Mouse (Mus musculus) kidney, postnatal 0 days (tissue): ENCODE data around the gene Vmn1r179. TPM values are rescaled to one million over a fixed set of nuclear protein-coding genes. Genes with fewer than 3 reads are reported as not detected.
"Not testable (repeated sequence)": the region's sequence is repeated elsewhere in the genome, so short reads cannot be mapped to it uniquely, and the experiment has no call there.

Experiments
- ATAC-seq: fragments of 200-750 bp; cut with Nextera tagmentation; replicated peaks from 2 replicates; pipeline ENCODE4 v1.8.0; 2017; ENCODE audit warnings: low read depth, moderate number of reproducible peaks, moderate TSS enrichment, moderate library complexity; ENCODE audit not compliant: low FRiP score
- DNase-seq: peaks from one replicate; pipeline ENCODE4 v3.0.0-alpha.2; 2016; ENCODE audit warnings: low spot score
- H3K27ac ChIP-seq: fragments of 300-500 bp; sonication (generic); 2 replicates; pipeline ENCODE4 v1.5.1; 2014; ENCODE audit warnings: mild to moderate bottlenecking
- H3K27me3 ChIP-seq: fragments of 300-500 bp; sonication (generic); 2 replicates; pipeline ENCODE4 v1.6.1; 2014; ENCODE audit warnings: low read length, mixed read lengths; ENCODE audit not compliant: insufficient read depth
- H3K36me3 ChIP-seq: fragments of 300-500 bp; sonication (generic); 2 replicates; pipeline ENCODE4 v1.6.1; 2014; ENCODE audit warnings: low read length, mixed read lengths; ENCODE audit not compliant: insufficient read depth
- H3K4me1 ChIP-seq: fragments of 300-500 bp; sonication (generic); replicated peaks from 2 replicates; pipeline ENCODE4 v1.6.1; 2014; ENCODE audit warnings: antibody characterized with exemption, low read length, mixed read lengths; ENCODE audit not compliant: insufficient read depth
- H3K4me2 ChIP-seq: fragments of 300-500 bp; sonication (generic); 2 replicates; pipeline ENCODE4 v1.6.1; 2014; ENCODE audit warnings: mild to moderate bottlenecking, low read length, moderate library complexity, mixed read lengths
- H3K4me3 ChIP-seq: fragments of 300-500 bp; sonication (generic); replicated peaks from 2 replicates; pipeline ENCODE4 v1.5.1; 2014; ENCODE audit warnings: low read depth, low read length
- H3K9ac ChIP-seq: fragments of 300-500 bp; sonication (generic); 2 replicates; pipeline ENCODE4 v1.6.1; 2014; ENCODE audit warnings: low read depth, low read length
- H3K9me3 ChIP-seq: fragments of 300-500 bp; sonication (generic); replicated peaks from 2 replicates; pipeline ENCODE4 v1.6.1; 2016; ENCODE audit warnings: low read length, inconsistent platforms, mixed read lengths
- CTCF ChIP-seq: IDR thresholded peaks from 2 replicates; pipeline ENCODE4 v1.5.1; 2016; ENCODE audit warnings: antibody characterized with exemption, low read depth, mild to moderate bottlenecking, moderate library complexity
- WGBS: fragments of 180-500 bp; shearing (Covaris S2); extraction: QIAGEN DNeasy Blood & Tissue Kit; methylation state at CpG from one replicate; pipeline ENCODE4 v1.1.7; 2014; 5-methylcytosine and 5-hydroxymethylcytosine counted together
- polyA plus RNA-seq: library from polyadenylated mRNA; unstranded; fragments of >200 nt; fragmentation: Nextera tagmentation; extraction: Ambion mirVana; gene quantifications from 2 replicates; pipeline ENCODE4 v1.2.1, GENCODE M21; 2015

Vmn1r179 gene
- not detected in 2 replicates for polyA plus RNA-seq

- no peak for ATAC-seq
- no peaks in the 10 kb centered on the region for H3K36me3 ChIP-seq
- DNase-seq, result no peak
- H3K9ac ChIP-seq, result no peak within 1 kb of the TSS
- TF ChIP-seq CTCF, result no peak
- no peaks in the 10 kb centered on the region for H3K27me3 ChIP-seq
- H3K4me2 ChIP-seq, result no peak within 1 kb of the TSS
- no peak within 1 kb of the TSS for H3K4me3 ChIP-seq
- H3K4me1 ChIP-seq, result no peaks in the 10 kb centered on the region
- 43% methylated on average over 2 of the region's 2 CpGs for WGBS
- H3K27ac ChIP-seq, result no peak within 1 kb of the TSS
- no peaks in the 10 kb centered on the region for H3K9me3 ChIP-seq
These were observed at the start of gene Vmn1r179 for GRCm38 (mm10) chr7:23926678-23927077. Gene Vmn1r179 (plus strand): TSS chr7:23926978.

- no peak within 1 kb of the TSS for H3K4me3 ChIP-seq
- no peaks in the 10 kb centered on the region for H3K27me3 ChIP-seq
- 82% methylated on average over 1 of the region's 1 CpGs for WGBS
- TF ChIP-seq CTCF, result no peak
- H3K9ac ChIP-seq, result no peak within 1 kb of the TSS
- H3K4me1 ChIP-seq, result no peaks in the 10 kb centered on the region
- ATAC-seq (no peak), DNase-seq (no peak)
- H3K4me2 ChIP-seq, result no peak within 1 kb of the TSS
- no peaks in the 10 kb centered on the region; the same call in 1 of the 2 replicates for H3K9me3 ChIP-seq
- H3K36me3 ChIP-seq, result no peaks in the 10 kb centered on the region
- no peak within 1 kb of the TSS for H3K27ac ChIP-seq
These were observed 35.1 kb upstream of the Vmn1r179 start, which contains the start of gene Vmn1r178 for GRCm38 (mm10) chr7:23891709-23892108. Gene Vmn1r178 (plus strand): TSS chr7:23892009.

GRCm38 (mm10) chr7:23950332-23950731 lies 23.6 kb downstream of the Vmn1r179 start, which contains the start of gene Vmn1r180:
Gene Vmn1r180 (plus strand): TSS chr7:23950632.
- H3K9ac ChIP-seq, result no peak within 1 kb of the TSS
- TF ChIP-seq CTCF, result no peak
- no peaks in the 10 kb centered on the region for H3K27me3 ChIP-seq
- no peaks in the 10 kb centered on the region for H3K36me3 ChIP-seq
- H3K4me1 ChIP-seq, result no peaks in the 10 kb centered on the region
- ATAC-seq (no peak), DNase-seq (no peak)
- no peaks in the 10 kb centered on the region for H3K9me3 ChIP-seq
- no peak within 1 kb of the TSS for H3K4me3 ChIP-seq
- no peak within 1 kb of the TSS for H3K27ac ChIP-seq
- no peak within 1 kb of the TSS for H3K4me2 ChIP-seq

GRCm38 (mm10) chr7:23968044-23968443 lies 41.3 kb downstream of the Vmn1r179 start:
- H3K36me3 ChIP-seq, H3K4me1 ChIP-seq, H3K4me2 ChIP-seq, H3K27me3 ChIP-seq, ATAC-seq, H3K27ac ChIP-seq, H3K9ac ChIP-seq, H3K4me3 ChIP-seq, H3K9me3 ChIP-seq: not testable (repeated sequence)
- DNase-seq, result peak; percentile 4
- WGBS, result 49% methylated on average over 3 of the region's 3 CpGs
- TF ChIP-seq CTCF, result peak; percentile 50

DNA sequence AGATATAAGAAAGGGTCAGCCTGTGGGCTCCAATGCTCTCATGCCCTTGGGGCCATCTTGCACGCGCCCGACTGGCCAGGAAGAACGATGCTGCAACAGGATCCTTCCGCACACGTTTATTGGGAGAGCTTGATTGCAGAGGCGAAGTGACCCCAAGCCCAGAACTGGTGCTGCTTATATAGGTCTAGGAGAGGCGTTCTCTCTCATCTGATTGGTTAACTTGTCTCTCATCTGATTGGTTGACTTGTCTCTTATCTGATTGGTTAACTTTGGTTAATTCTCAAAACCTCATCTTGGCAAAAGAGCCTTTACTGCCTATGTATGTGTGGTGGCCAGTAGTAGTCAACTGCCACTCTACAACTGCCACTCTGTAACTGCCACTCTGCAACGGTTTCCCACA lies 47.5 kb downstream of the Vmn1r179 start, which contains the start of gene Vmn1r181:
Gene Vmn1r181 (plus strand): TSS at position 301 of the 400 bp plus-strand sequence.
- not testable (repeated sequence) for H3K4me1 ChIP-seq, H3K27me3 ChIP-seq, DNase-seq, H3K9ac ChIP-seq, H3K9me3 ChIP-seq, H3K4me3 ChIP-seq, H3K4me2 ChIP-seq, H3K27ac ChIP-seq, ATAC-seq, H3K36me3 ChIP-seq
- WGBS, result 82% methylated on average over 9 of the region's 9 CpGs

Other genes with a start within 250 kb of the Vmn1r179 start
- not detected in 2 replicates for gene Vmn1r173, start 226.3 kb upstream of the Vmn1r179 start, polyA plus RNA-seq
- gene Vmn1r174, start 174.7 kb upstream of the Vmn1r179 start, polyA plus RNA-seq, result not detected in 2 replicates
- gene Vmn1r175, start 116.3 kb upstream of the Vmn1r179 start, polyA plus RNA-seq, result not detected in 2 replicates
- gene Vmn1r176, start 89.6 kb upstream of the Vmn1r179 start, polyA plus RNA-seq, result not detected in 2 replicates
- not detected in 2 replicates for gene Vmn1r177, start 60.5 kb upstream of the Vmn1r179 start, polyA plus RNA-seq
- gene Vmn1r178, start 35.0 kb upstream of the Vmn1r179 start, polyA plus RNA-seq, result not detected in 2 replicates
- gene Vmn1r180, start 23.7 kb downstream of the Vmn1r179 start, polyA plus RNA-seq, result not detected in 2 replicates
- not detected in 2 replicates for gene Vmn1r181, start 47.6 kb downstream of the Vmn1r179 start, polyA plus RNA-seq
- gene V1rd19, start 74.7 kb downstream of the Vmn1r179 start, polyA plus RNA-seq, result not detected in 2 replicates
- gene Vmn1r183, start 126.3 kb downstream of the Vmn1r179 start, polyA plus RNA-seq, result not detected in 2 replicates
- gene Zfp180, start 154.9 kb downstream of the Vmn1r179 start, polyA plus RNA-seq, result 12.1 and 13.6 TPM in 2 replicates
- gene Zfp112, start 185.3 kb downstream of the Vmn1r179 start, polyA plus RNA-seq, result 4.5 and 4.6 TPM in 2 replicates
- 12.4 and 13.3 TPM in 2 replicates for gene Zfp235, start 207.2 kb downstream of the Vmn1r179 start, polyA plus RNA-seq
- gene Zfp114, start 248.1 kb downstream of the Vmn1r179 start, polyA plus RNA-seq, result 2.2 and 2.4 TPM in 2 replicates